Mouse (Mus musculus) inflammation-experienced regulatory T-cells, adult 6 months (primary cell): ENCODE measurements at regions not wholly inside any gene's neighbourhood (a gene's known extent, or its start where the extent isn't known, plus 50 kb on each side); places are given as distances from the start of the nearest gene placed in this dataset.

Experiments used
- ATAC-seq: one replicate; pipeline ENCODE4 v1.8.0; 2017

DNA sequence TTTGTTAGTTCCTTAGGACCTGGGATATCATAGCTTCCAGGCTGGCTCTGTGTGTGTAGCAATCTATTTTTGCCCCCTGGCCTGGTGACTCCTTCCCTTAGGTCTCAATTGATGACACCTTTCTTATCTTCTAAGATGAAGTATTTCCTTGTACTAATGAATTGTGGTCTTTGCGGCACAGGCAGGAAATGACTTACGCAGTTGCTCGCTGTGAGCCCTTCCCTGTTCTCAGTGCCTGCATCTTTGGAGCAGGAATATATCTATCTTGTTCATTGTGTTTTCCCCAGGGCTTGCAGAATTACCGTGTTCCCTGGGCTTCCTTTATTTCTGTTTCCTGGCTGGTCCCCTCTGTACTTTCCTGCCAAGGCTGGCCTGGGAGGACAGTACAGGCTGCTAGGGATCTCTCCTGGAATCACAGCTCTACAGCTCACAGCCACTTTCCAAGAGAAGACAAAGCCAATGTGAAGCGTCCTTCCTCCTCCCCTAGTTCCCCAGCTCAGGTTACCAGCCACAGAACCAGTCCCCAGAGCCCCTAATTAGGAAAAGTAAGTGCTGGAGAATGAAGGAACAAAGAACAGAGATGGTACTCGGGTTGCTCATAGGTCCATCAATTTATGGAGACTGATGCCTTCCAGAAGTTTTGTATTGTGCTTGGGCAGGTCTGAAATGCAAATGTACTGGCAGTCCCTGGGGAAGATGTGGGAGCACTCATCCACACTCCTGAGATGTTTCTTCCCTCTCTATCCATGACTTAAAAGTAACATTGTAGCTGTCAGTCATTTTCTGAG is 119.2 kb upstream of the Eef2kmt start:
- peak; percentile 81 for ATAC-seq

DNA sequence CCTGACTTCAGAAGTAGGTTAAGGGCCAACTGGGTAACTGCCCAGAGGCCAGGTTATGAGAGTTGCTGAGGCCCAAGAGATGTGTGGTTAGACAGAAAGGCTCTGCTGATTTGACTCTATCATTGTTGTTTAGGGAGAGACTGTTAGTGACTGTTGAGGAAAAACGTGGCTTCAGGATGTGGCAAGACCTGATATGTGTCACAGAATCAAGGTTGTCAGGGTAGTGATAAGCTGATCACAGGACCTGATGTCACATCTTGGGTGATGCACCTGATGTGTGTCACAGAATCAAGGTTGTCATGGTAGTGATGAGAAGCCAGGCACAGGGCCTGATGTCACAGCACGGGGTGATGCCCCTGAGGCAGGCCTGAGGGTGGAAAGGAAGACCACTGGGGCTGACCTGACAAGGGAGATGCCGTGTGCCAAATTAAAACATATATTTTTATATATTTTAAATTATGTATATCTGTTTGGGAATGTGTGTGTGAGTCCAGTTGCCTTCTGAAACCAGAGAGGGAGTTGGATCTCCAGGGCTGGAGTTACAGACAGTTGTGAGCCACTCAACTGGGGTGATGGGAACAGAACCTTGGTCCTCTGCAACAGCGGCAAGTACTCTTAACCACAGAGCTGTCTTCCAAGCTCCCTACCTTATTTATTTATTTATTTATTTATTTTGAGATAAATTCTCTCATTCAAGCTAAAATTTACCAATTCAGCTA is 115.6 kb upstream of the Eef2kmt start:
- no peak for ATAC-seq

DNA sequence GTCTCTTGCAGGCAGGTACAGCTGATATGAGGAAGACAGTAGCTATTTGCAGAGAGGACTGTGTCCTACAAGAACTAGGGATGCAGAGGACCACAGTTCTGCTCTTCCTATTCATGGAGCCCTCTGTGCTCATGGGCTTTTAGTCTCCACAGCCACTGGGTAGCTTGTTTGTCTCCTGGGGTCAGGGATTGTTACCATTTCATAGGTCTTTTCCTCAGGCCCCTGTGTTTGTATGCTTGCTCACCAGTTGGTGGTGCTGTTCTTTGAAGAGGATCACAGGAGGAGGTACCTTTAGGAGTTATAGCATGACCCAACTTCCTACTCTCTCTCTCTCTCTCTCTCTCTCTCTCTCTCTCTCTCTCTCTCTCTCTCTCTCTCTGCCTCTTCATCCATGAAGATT is 114.7 kb upstream of the Eef2kmt start:
- ATAC-seq, result no peak

DNA sequence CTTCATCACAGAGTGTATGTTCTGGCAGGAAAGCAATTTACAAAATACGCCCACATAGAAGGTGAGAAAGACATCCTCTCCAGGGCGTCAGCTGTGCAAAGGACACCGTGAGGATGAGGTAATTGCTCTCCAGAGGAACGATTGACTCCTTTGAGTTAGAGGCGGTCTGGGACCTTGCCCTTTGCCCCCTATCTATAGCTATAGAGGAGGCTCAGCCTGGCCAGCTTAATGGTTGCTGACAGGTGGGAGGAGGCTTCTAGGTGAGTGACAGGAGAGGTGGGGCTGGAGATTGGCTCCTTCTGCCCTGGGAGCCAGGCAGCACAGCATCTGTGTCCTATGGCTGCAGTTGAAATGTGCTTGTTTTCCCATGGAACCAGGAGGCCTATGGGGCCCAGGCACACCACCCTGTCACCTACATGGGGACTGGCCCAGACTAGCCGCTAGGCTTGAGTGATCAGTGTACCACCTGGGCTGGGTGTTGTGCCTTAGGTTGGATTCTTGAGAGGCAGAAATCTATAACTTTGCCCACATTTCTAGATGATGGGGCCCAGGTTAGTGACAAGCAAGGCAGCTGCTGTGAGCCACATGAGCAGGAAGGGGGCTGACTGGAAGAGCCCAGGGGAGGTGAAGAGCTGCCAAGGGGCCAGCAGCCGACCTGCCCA is 113.2 kb upstream of the Eef2kmt start:
- ATAC-seq, result peak; percentile 77

DNA sequence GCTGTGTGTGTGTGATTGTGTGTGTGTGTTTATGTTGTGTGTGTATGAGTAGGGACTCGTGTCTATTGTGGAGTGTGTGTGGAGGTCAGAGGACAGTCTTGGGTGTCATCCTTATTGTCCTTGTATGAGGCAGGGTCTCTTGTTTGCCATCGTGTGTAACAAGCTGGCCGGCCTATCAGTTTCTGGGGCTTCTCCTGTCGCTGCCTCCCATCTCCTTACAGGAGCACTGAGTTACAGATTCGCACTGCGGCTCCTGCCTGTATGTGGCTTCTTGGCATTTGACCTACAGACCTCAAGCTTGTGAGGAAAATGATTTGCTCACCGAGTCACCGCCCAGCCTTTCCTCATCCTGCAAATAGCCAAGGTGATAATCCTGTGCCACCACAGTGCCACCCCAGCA is 112.6 kb upstream of the Eef2kmt start:
- ATAC-seq, result peak; percentile 5

GRCm38 (mm10) chr16:5367581-5368119 is 111.9 kb upstream of the Eef2kmt start:
- no peak for ATAC-seq

DNA sequence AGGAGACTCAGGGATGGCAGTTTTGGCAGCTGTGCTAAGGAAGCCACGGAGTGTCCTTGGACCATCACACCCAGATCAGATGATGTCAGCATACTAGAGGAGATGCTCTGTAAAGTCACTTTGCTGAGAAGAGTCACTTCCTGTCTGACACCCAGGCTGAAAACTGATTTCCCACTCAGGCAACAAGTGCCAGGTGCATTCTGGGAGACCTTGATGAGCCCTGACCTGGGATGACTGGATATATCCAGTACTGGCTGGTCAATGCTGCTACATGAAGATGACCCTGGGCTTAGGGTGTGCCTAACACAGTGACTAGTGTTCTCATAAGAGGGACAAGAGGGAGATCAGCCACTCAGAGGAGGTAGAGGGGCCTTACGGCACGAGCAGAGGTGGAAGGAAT is 110.2 kb upstream of the Eef2kmt start:
- peak; percentile 41 for ATAC-seq

DNA sequence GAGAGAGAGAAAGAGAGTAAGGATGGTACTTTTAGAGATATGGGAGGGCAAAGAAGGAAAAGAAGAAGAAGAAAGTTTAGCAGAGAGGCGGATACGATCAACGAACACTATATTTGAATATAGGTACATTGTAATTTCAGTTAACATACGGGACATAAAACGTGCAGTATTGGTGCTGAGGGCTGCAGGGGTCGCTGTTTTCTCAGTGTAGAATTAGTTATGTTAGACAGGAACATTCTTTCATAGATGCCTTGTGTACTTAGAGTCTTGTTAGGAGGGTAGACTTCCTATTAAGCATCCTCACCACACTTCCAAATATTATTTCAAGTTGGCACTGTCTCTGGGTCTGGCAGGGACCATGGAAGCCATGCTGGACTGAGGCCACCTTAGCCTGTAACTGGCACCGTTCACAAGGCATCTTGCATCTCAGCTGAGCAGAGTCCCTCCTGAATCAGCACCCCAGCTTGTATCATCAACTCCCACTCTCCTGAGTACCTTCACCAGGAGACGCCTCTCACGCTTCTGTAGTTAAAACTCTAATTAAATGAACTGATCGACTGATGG is 107.3 kb upstream of the Eef2kmt start:
- no peak for ATAC-seq

DNA sequence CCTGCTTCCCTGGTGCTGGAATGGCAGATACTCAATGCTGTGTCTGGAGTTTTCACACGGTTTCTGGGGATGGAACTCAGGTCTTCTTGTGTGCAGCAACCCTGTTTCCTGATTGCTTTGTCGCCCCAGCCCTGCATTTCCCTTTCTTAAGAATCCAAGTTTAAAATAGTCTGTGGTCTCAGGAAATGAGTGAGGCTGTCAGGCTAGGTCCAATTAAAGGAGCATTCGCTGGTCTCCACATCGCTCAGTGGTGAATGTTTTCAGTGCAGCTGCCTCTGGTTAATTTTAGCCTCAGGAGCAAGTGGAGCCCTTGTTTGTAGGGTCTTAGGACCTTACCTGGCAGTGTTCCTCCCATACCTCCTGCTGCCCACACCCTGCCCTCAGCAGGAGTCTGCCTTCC is 103.4 kb upstream of the Eef2kmt start:
- no peak for ATAC-seq

- ATAC-seq, result no peak
These were observed 98.1 kb upstream of the Eef2kmt start for GRCm38 (mm10) chr16:5353881-5354280.

GRCm38 (mm10) chr16:5351890-5352571 is 96.2 kb upstream of the Eef2kmt start:
- peak; percentile 82 for ATAC-seq

- ATAC-seq, result no peak
These were observed 91.4 kb upstream of the Eef2kmt start for GRCm38 (mm10) chr16:5347151-5347550.

- no peak for ATAC-seq
These were observed 86.5 kb upstream of the Eef2kmt start for GRCm38 (mm10) chr16:5342326-5342725.

DNA sequence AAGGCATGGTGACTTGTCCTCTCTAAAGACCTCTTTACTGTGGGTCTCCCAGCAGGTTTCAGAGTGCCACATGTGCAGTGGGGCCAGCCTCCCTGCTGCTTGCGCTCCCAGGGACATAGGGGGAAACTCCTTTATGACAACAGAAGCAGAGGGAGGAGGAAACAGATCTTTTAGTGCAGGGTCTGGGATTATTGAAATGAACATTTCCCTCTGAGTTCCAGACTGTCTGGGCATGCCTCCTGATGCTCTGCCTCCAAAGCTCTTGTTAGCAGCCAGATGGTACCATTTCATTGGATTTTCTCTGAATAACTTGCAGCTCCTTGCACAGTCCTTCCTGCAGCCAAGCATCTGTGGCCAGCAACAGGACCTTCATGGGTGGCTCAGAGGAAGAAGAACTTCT is 60.5 kb upstream of the Eef2kmt start:
- no peak for ATAC-seq

- no peak for ATAC-seq
These were observed 57.5 kb upstream of the Eef2kmt start for GRCm38 (mm10) chr16:5313261-5313660.

DNA sequence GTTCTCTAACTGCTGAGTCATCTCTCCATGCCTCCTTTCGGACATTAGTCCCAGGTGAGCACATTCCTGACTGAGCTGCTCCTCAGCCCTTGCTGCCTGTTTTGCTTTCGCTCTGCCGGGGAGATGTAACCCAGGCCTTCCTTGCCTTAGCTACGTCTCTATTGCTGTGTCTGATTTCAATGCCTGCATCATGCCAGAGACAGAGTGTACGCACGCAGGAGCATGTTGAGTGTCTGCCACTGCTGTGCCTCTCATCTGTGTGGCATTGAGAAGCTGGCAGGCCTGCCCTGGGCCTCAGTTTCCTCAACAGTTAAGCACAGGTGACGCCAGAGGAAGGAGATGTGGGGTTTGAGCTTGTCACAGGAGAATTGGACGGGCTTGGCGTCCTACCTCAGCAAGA is 55.7 kb upstream of the Eef2kmt start:
- ATAC-seq, result no peak

DNA sequence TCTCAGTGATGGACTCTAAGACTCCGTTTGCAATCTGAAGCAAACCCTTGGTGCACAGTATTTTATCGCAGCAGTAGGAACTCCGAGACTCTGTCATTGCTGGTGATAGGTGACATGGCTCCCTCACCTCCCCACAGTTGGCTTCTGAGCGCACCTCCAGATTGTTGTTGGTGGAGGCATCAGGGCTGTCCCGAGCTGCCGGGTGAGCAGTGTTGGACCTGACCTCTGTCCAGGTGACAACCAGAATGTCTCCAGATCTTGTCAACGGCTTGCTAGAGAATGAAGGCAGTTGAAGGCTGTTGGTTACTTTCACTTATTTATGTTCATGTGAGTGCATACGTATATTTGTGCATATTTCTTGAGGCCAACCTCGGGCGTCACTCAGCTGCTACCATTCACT is 55.0 kb upstream of the Eef2kmt start:
- ATAC-seq, result no peak

GRCm38 (mm10) chr16:5307761-5308160 is 52.0 kb upstream of the Eef2kmt start:
- ATAC-seq, result no peak

GRCm38 (mm10) chr16:5307249-5307605 is 51.4 kb upstream of the Eef2kmt start:
- ATAC-seq, result no peak

DNA sequence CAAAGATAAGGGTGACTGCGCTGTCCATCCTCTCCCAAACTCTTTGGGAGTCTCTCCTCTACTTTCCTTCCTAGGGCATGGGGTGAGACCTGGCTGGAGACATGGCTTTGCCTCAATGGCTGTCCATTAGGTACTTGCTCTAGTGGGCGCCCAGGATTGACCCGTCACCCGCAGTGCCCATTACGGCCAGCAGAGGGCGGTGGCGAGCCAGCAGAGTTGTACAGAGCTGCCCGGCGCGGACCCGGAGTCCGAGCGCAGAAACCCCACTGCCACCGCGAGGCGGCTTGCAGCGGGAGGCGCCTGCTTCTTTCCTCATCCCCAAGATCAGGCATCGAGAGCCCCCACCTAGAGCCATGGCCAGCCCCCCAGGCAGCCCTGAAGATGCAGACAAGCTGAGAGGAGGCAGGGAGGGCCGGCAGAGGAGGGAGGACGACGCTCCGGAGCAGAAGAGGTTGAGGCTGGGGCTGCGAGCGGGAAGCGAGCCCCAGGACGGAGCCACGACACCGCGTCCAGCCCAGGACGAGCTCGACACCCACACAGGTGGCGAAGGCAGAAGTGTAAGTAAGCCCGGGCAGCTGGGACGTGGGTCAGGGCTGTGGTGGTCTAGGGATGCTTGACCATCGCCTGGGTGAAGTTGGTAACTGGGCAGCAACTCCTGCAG is 50.9 kb upstream of the Eef2kmt start:
- ATAC-seq, result peak; percentile 88
